Mouse (Mus musculus) adrenal gland, adult 2 months (tissue): Measurements from ENCODE around the gene Rad51b. TPM values are rescaled to one million over a fixed set of nuclear protein-coding genes. Genes with fewer than 3 reads are reported as not detected.

Experiments used
- DNase-seq: peaks from one replicate; pipeline ENCODE4 v3.0.0; 2021
- polyA plus RNA-seq: library from polyadenylated mRNA; depleted of rRNA; stranded (reverse); fragments of >200 nt; gene quantifications from 2 replicates; pipeline ENCODE4 v1.2.3, GENCODE M21; 2012
- total RNA-seq, 2 experiments: library from RNA; stranded (reverse); gene quantifications; 2 replicates each; pipeline ENCODE4 v1.2.3; 2021

The Rad51b gene
- total and polyA plus RNA-seq, 3 experiments = 0.08 to 0.49 (median 0.45) TPM

DNA sequence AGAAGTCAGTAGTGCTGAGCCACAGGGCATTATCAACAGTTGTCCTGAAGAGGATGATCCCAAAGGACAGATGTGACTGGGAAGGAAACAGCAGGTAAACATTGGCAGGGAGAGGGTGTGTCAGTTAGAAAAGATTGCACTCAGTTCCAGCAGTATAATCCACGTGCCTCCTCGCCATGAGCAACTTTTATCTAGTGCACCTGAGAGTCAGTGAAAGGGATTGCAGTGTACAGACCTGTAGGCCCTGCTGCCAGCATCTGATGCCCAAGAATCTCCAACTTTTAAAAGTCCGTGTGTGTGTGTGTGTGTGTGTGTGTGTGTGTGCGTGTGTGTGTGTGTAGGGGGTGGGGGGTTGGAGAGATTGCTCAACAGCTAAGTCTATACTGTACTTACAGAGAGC is 195.5 kb downstream of the Rad51b start:
- DNase-seq = no peak

DNA sequence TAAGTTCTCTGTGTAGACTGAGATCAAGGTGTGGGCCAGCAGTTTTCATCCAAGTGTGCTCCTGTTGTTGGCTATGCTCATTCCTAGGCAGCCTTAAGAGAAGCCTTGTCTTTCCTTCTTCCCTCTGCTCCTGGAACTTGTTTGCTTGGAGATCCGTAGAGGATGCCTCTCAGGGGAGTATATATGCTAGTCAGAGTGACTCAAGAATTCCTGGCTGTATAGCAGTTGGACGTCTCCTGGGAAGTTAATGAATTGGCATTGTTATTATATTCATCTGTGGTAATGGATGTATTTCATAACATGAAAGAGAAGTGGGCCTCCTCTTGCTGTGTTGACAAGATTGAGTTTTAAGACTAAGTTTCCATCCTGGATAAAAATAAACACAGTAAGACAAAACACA is 196.4 kb downstream of the Rad51b start:
- DNase-seq = no peak

- no peak for DNase-seq
Measured at GRCm38 (mm10) chr12:79498326-79498725, 201.2 kb downstream of the Rad51b start.

DNA sequence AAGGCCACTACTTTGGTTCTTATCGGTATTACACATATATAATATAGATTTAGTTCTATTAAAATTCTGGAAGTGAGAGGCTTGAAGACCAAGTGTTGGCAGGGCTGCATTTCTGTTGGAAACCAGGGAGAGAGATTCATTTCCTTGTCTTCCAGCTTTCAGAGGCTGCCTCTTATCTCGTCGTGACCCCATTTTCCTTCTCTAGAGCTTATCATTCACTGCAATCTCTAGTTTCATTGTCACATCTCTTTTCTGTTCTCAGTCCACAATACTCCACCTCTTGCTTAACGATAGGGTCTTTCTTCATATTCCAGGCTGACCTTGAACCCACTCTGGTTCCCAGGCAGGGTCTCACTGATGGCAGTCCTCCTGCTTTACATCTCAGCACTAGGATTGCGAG is 202.7 kb downstream of the Rad51b start:
- no peak for DNase-seq

DNA sequence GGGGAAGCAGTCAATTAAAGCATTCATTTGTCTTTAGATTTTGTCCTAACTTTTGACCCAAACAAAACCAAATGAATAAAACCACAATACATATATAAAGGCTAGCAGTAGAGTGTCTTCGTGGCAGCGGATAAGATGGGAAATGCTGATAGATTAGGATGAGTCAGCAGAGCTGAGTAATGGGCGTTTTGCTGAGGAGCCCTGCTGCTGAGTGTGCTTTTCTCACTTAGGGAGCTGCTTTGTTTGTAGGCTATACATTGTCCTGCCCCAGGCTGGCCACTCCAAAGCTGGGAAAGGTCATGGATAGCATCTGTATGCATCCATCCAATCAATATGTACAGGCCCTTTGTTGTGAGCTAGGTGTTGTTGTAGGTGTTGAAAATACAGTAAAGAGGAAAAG is 204.8 kb downstream of the Rad51b start:
- peak; percentile 41 for DNase-seq

DNA sequence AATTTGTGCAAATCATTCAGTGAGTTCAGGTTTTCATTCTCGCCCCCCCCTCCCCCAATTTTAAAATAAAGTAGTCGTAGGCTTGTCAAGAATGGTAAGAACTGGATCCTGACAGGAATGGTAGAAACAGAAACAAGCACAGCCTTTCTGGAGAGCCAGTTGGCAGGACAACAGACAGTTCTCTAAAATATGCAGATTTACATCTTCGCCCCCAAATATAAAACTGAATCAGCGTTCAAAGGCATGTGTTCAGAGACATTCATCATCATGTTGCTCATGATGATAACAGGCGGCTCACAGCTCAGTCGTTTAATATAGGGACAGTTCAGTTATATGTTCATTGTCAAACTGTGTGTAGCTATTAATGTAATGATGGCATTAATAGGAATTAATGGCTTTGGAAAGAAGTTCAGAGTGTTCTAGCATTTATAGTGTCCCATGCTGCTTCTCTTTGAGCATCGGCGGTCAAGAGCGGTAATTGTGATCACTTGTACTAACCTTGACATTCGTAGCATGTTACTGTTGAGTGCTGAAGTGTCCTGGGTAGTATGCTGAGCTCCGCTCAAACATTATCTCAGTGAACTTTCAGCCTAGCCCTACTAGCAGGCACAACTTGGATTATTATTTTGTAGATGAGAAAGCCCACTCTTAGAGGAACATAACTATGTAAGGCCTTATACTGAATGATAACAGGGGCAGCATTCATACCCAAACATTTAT is 205.9 kb downstream of the Rad51b start:
- DNase-seq = peak; percentile 34

GRCm38 (mm10) chr12:79503582-79504515 is 206.8 kb downstream of the Rad51b start:
- DNase-seq = peak; percentile 40

GRCm38 (mm10) chr12:79504641-79505040 is 207.6 kb downstream of the Rad51b start:
- DNase-seq = no peak

DNA sequence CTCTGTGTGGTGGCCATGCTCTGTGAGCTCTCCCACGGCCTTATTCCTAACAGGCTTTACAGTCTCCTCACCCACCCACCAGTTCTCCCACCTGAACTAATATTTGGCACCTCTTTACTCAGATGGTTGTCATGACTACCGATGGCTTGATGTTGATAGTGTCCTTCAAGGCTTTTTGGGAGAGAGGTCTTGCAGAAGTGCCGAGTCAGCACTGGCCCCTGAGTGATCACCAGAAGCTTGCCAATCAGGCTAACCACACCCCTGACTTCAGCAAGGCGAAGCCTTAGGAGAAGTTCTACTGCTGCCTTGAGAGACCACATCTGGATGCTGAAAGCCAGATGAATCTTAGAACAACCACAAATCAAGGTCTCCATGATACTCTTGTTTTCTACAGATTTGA is 209.3 kb downstream of the Rad51b start:
- no peak for DNase-seq

- DNase-seq = peak; percentile 71
Measured at GRCm38 (mm10) chr12:79507141-79507681, 210.1 kb downstream of the Rad51b start.

GRCm38 (mm10) chr12:79511454-79512204 is 214.5 kb downstream of the Rad51b start:
- peak; percentile 49 for DNase-seq

- DNase-seq = no peak
Measured at GRCm38 (mm10) chr12:79512205-79512886, 215.3 kb downstream of the Rad51b start.

- DNase-seq = no peak
Measured at GRCm38 (mm10) chr12:79512982-79513681, 216.1 kb downstream of the Rad51b start.

DNA sequence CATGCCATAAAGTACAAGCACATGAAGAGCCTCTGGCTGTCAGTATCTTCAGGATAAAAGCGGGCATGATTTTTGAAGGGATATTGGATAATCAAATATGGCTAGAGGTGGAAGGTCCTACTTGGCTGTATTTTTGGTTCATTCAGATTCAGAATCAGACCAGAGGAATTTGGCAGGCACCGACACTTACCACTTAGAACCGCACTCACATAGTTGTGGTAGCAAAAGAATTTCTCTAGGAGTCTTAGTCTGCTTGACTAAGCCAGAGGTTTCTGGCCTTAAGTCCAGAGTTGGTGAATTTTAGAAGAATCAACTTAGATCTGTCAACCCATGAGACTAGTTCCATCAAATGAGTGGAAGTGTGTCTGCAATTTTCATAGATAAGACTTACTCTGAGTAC is 217.6 kb downstream of the Rad51b start:
- DNase-seq = no peak

GRCm38 (mm10) chr12:79522374-79522773 is 225.3 kb downstream of the Rad51b start:
- DNase-seq = no peak

DNA sequence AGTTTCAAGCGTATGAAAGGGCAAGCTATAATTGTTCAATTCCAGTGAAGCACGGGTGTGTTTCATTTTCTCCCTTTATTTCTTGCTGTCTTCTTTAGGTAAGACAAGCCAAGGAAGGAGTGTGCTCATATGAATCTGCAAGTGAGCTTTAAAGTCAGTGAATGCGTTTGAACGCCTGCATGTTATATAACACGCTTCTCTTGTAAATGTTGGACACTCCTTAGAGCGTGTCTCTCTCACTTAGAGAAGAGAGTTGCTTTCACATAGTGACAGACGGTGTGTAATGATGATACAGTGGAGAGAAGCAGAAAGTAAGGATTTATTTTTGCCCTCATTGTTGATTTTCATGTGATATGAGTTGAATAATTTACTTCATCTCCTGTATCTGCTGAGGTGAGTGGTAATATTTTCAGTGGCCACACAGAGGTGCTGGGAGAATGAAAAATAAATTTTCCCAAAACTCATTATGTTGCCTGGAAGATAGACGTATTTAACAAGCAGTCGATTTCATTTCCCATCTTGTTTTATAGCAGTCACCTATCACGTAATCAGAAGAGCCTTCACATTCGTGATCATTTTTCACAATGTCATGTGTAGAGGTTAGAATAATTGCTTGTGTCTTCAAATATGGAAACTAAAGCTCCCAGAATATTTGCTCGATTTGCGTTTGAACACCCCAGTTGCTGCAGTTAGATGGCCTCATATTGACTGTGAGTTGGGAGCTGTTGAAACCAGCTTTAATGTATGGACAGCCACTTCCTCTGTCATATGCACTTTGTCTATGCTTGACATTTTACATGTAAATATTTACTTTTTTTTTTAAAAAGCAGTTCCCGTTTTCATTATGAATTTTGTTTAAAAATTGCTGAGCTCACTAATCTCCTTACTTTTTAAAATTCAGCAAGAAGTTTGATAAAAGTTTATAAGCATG is 228.1 kb downstream of the Rad51b start:
- DNase-seq = no peak

DNA sequence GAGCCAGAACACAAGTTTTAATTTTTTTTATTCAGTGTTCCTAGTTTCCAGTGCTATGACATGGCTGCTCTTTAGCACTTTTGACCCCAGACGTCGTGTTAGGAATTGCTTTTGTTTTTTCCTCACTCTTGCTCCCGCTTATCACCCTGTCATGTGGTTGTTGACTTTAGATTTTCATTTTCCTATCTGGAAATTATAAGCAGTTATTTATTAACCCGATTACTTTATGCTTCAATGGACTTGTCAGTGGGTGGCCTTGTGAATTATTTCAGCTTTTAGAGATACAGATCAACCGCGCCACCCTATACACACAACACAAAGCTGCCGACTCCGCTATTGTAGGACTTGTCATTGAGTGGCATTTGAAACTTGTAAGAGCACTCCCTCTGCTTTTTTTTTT is 228.8 kb downstream of the Rad51b start:
- no peak for DNase-seq

- no peak for DNase-seq
Measured at GRCm38 (mm10) chr12:79527222-79527621, 230.1 kb downstream of the Rad51b start.

- DNase-seq = no peak
Measured at GRCm38 (mm10) chr12:79530275-79530902, 233.3 kb downstream of the Rad51b start.
